Comparison of ENCODE assay signal across 11 mouse cellular contexts in the genomic region with DNA sequence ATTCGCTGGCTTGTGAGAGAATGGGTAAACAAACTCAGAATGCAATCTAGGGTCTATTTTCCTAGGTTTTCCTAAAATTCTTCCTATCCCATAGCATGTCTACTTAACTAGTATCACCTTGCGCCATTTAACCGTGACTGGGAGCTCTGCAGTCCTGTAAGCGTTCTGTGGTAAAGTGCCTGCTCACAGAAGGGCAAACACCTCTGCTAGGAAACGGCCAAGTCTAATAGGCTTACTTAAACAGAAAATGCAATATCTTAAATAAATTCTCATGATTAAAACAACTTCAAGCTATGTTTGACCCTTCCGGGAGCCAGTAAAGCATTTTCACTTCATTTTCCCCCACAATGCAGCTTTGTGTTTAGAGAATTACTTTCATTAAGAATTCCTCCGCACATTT.
A peak's percentile ranks its signal among the peaks of the same experiment; 100 is the strongest.
DNase-seq lines count a peak whose midpoint lies in the region; ATAC-seq and TF ChIP-seq lines count a peak whose summit lies in the region.
"Had no signal": no experiment of that assay in that cellular context is flagged by ENCODE, and none has a peak within 500 bp of the region (broad histone marks: within the 10 kb centered on the region; RNA-seq: fewer than 3 reads in every experiment).

No protein-coding gene starts in this region.

- TF ChIP-seq RAD21 in CH12.LX (IDR thresholded peaks at IDR 0.05; ENCODE audit: low read depth, low read length) = no peak

- no peaks in the 10 kb centered on the region for H3K9me3 ChIP-seq in liver, embryonic 11.5 days (ENCODE audit: control insufficient read depth, low read length)
- no peaks in the 10 kb centered on the region for H3K9me3 ChIP-seq in CH12.LX (replicated peaks; ENCODE audit: low read length)
- H3K9me3 ChIP-seq in liver, embryonic 15.5 days (replicated peaks) = no peaks in the 10 kb centered on the region
- H3K9me3 ChIP-seq: forebrain, embryonic 10.5 days; limb, embryonic 15.5 days had no signal

- dilution Hi-C loops in CH12.LX (cut with MboI; ENCODE audit: extremely low pct_ligation_motif_present, extremely low pct_unique_long_range_greater_than_20kb, low sequenced_read_pairs) = no loop called here

- intact Hi-C loops in gastrocnemius, adult 2 months (cut with DNase I) = no loop called here

- H3K27me3 ChIP-seq in liver, embryonic 11.5 days (replicated peaks; ENCODE audit: control insufficient read depth, insufficient read depth, low read length) = no peaks in the 10 kb centered on the region
- H3K27me3 ChIP-seq in CH12.LX (replicated peaks) = no peaks in the 10 kb centered on the region
- no peaks in the 10 kb centered on the region for H3K27me3 ChIP-seq in liver, embryonic 15.5 days
- H3K27me3 ChIP-seq: limb, embryonic 15.5 days had no signal

- 67% methylated on average over 7 of the region's 7 CpGs for WGBS in liver, embryonic 11.5 days
- 20% methylated on average over 7 of the region's 7 CpGs for WGBS in bone marrow, adult 2 months
- 46% methylated on average over 7 of the region's 7 CpGs for WGBS in liver, embryonic 15.5 days (ENCODE audit: insufficient replicate concordance)

- H3K79me2 ChIP-seq in CH12.LX (replicated peaks; ENCODE audit: control insufficient read depth, extremely low read depth, insufficient read depth, poor library complexity, severe bottlenecking) = peaks cover 3% of the 10 kb centered on the region; the same call in 1 of the 2 replicates

- TF ChIP-seq CTCF in CH12.LX (conservative IDR thresholded peaks at IDR 0.05 in 1 of 2, IDR thresholded peaks at IDR 0.05 in 1 of 2; ENCODE audit: low read depth in 2 of 2, low read length in 2 of 2) = no peak
- no peak for TF ChIP-seq CTCF in bone marrow, adult 2 months (IDR thresholded peaks at IDR 0.05; ENCODE audit: control insufficient read depth, insufficient read depth, low read length)
- no peak for TF ChIP-seq CTCF in gastrocnemius, adult 2 months (IDR thresholded peaks at IDR 0.05)

- H3K4me3 ChIP-seq in liver, embryonic 11.5 days (ENCODE audit: low read depth, low read length) = no peak overlapping the region
- H3K4me3 ChIP-seq in CH12.LX (replicated peaks in 1 of 3; ENCODE audit: low read depth in 2 of 3, low read length in 2 of 3, poor library complexity in 1 of 3) = peak overlapping the region; percentile 17 to 53 (median 49)
- H3K4me3 ChIP-seq in bone marrow, adult 2 months (replicated peaks; ENCODE audit: control insufficient read depth, low read depth, low read length) = peak overlapping the region; percentile 46
- H3K4me3 ChIP-seq in liver, embryonic 15.5 days (replicated peaks) = peak overlapping the region; percentile 25
- H3K4me3 ChIP-seq in gastrocnemius, adult 2 months = no peak overlapping the region
- H3K4me3 ChIP-seq: limb, embryonic 15.5 days had no signal

- no peak for DNase-seq in liver, embryonic 11.5 days (ENCODE audit: low spot score)
- DNase-seq in liver (no peak), CH12.LX (ENCODE audit: extremely low read depth) (no peak)
- no peak for DNase-seq in retina, embryonic 14.5 days (ENCODE audit: low spot score)
- no peak for DNase-seq in gastrocnemius, adult 2 months
- no peak for DNase-seq in cerebellum, postnatal 10 days
- DNase-seq: heart, postnatal 14 days had no signal

- TF ChIP-seq POLR2A in CH12.LX (IDR thresholded peaks at IDR 0.05; ENCODE audit: low read depth, low read length) = no peak
- no peak for TF ChIP-seq POLR2A in bone marrow, adult 2 months (IDR thresholded peaks at IDR 0.05; ENCODE audit: borderline replicate concordance, control insufficient read depth, low read depth, low read length)

- H3K4me2 ChIP-seq in liver, embryonic 11.5 days = peak overlapping the region; percentile 46
- H3K4me2 ChIP-seq in CH12.LX (ENCODE audit: insufficient read depth, low read depth, poor library complexity, severe bottlenecking) = peak overlapping the region; percentile 85
- peak overlapping the region; percentile 46 for H3K4me2 ChIP-seq in liver, embryonic 15.5 days
- H3K4me2 ChIP-seq: limb, embryonic 15.5 days had no signal

- TF ChIP-seq EP300 in CH12.LX (IDR thresholded peaks at IDR 0.05; ENCODE audit: low read length) = no peak

- peaks cover 40% of the 10 kb centered on the region for H3K4me1 ChIP-seq in liver, embryonic 11.5 days (replicated peaks; ENCODE audit: control insufficient read depth, insufficient read depth, low read length)
- H3K4me1 ChIP-seq in CH12.LX (ENCODE audit: control insufficient read depth in 1 of 2, insufficient read depth in 2 of 2) = peaks cover 23 to 56% of the 10 kb centered on the region in 2 experiments
- H3K4me1 ChIP-seq in bone marrow, adult 2 months (ENCODE audit: control insufficient read depth, insufficient read depth, low read length) = peaks cover 6% of the 10 kb centered on the region
- peaks cover 46% of the 10 kb centered on the region for H3K4me1 ChIP-seq in liver, embryonic 15.5 days (replicated peaks)
- H3K4me1 ChIP-seq: limb, embryonic 15.5 days had no signal

- no peaks in the 10 kb centered on the region for H3K36me3 ChIP-seq in liver, embryonic 11.5 days (ENCODE audit: control insufficient read depth, insufficient read depth, low read length)
- H3K36me3 ChIP-seq in CH12.LX (replicated peaks in 1 of 2; ENCODE audit: control insufficient read depth in 1 of 2, insufficient read depth in 1 of 2, low read length in 1 of 2) = peaks cover 0 to 11% of the 10 kb centered on the region in 2 experiments
- no peaks in the 10 kb centered on the region for H3K36me3 ChIP-seq in liver, embryonic 15.5 days (replicated peaks)
- H3K36me3 ChIP-seq: forebrain, embryonic 10.5 days; limb, embryonic 15.5 days had no signal

- in situ Hi-C loops in CH12.LX (cut with MboI; ENCODE audit: low pct_ligation_motif_present, low pct_unique_long_range_greater_than_20kb, low sequenced_read_pairs) = no loop called here

- H3K9ac ChIP-seq in liver, embryonic 11.5 days (ENCODE audit: low read depth, low read length) = no peak overlapping the region
- peak overlapping the region; percentile 71 for H3K9ac ChIP-seq in CH12.LX (ENCODE audit: insufficient read depth, low read depth)
- no peak overlapping the region for H3K9ac ChIP-seq in liver, embryonic 15.5 days
- H3K9ac ChIP-seq: limb, embryonic 15.5 days had no signal

- no peak overlapping the region for H3K27ac ChIP-seq in liver, embryonic 11.5 days (ENCODE audit: low read depth, low read length)
- H3K27ac ChIP-seq in CH12.LX (ENCODE audit: insufficient read depth, low read depth) = no peak overlapping the region
- no peak overlapping the region for H3K27ac ChIP-seq in bone marrow, adult 2 months (ENCODE audit: control insufficient read depth, insufficient read depth, low read depth, low read length, poor library complexity)
- H3K27ac ChIP-seq in liver, embryonic 15.5 days (replicated peaks) = peak overlapping the region; percentile 26; the same call in 1 of the 2 replicates
- H3K27ac ChIP-seq in gastrocnemius, adult 2 months = no peak overlapping the region
- H3K27ac ChIP-seq: forebrain, embryonic 10.5 days; limb, embryonic 15.5 days had no signal

- ATAC-seq in liver, embryonic 11.5 days (replicated peaks; ENCODE audit: low FRiP score) = no peak
- ATAC-seq in liver, embryonic 15.5 days (ENCODE audit: insufficient read depth) = no peak; the same call in 1 of the 2 replicates

TF ChIP-seq in CH12.LX, 34 proteins besides CTCF, POLR2A, EP300 and RAD21:
- TF ChIP-seq SIN3A (IDR thresholded peaks at IDR 0.05; ENCODE audit: low read length) = no peak
- TF ChIP-seq BHLHE40 (IDR thresholded peaks at IDR 0.05; ENCODE audit: low read depth, low read length) = no peak
- TF ChIP-seq UBTF (IDR thresholded peaks at IDR 0.05; ENCODE audit: low read depth, low read length) = no peak
- TF ChIP-seq TCF12 (IDR thresholded peaks at IDR 0.05; ENCODE audit: low read depth, low read length) = no peak
- TF ChIP-seq USF1 (IDR thresholded peaks at IDR 0.05; ENCODE audit: low read depth, low read length) = no peak
- TF ChIP-seq MAZ (IDR thresholded peaks at IDR 0.05; ENCODE audit: low read depth, low read length) = no peak
- TF ChIP-seq USF2 (conservative IDR thresholded peaks at IDR 0.05; ENCODE audit: low read depth, low read length) = no peak
- no peak for TF ChIP-seq JUND (conservative IDR thresholded peaks at IDR 0.05; ENCODE audit: low read depth, low read length)
- no peak for TF ChIP-seq CHD2 (IDR thresholded peaks at IDR 0.05; ENCODE audit: low read length)

Comparison
In these comparisons a context has a peak if more than half of its experiments do, and no peak if none do; other contexts are left out.
1. H3K4me3 ChIP-seq: peak in CH12.LX (3 of 3), bone marrow, adult 2 months (single experiment) and liver, embryonic 15.5 days (single experiment); none in liver, embryonic 11.5 days (single experiment) and gastrocnemius, adult 2 months (single experiment).
2. Peak in every context shown above with its lines, with median percentiles within 50 percentile points of each other: H3K4me2 ChIP-seq.